Mouse (Mus musculus) kidney, adult 8-10 months (tissue): Measurements from ENCODE around the gene Isl1.

Experiments
- DNase-seq, 2 experiments: peaks; one replicate each; pipeline ENCODE4 v3.0.0; 2022

Gene Isl1

GRCm38 (mm10) chr13:116309584-116310462 lies at the start of gene Isl1:
TSS of gene Isl1 (minus strand) at chr13:116309689.
- DNase-seq, result no peak

GRCm38 (mm10) chr13:116335763-116336162 lies 26.3 kb upstream of the Isl1 start:
- no peak for DNase-seq

GRCm38 (mm10) chr13:116313636-116314530 lies 4.4 kb upstream of the Isl1 start:
- DNase-seq, result no peak

GRCm38 (mm10) chr13:116311871-116312720 lies 2.6 kb upstream of the Isl1 start:
- no peak for DNase-seq

GRCm38 (mm10) chr13:116311011-116311410 lies 1.5 kb upstream of the Isl1 start:
- no peak for DNase-seq

- DNase-seq, result no peak
Measured at GRCm38 (mm10) chr13:116310463-116310765, 925 bp upstream of the Isl1 start.

- DNase-seq, result no peak
Measured at GRCm38 (mm10) chr13:116308933-116309583, 431 bp downstream of the Isl1 start.

GRCm38 (mm10) chr13:116308121-116308932 lies 1.2 kb downstream of the Isl1 start:
- no peak for DNase-seq

GRCm38 (mm10) chr13:116306591-116306990 lies 2.9 kb downstream of the Isl1 start:
- no peak for DNase-seq

- no peak for DNase-seq
Measured at GRCm38 (mm10) chr13:116305721-116306120, 3.8 kb downstream of the Isl1 start.

- DNase-seq, result peak in 1 of 2 experiments; percentile 1
Measured at GRCm38 (mm10) chr13:116304713-116305470, 4.6 kb downstream of the Isl1 start.

- no peak for DNase-seq
Measured at GRCm38 (mm10) chr13:116303766-116304165, 5.7 kb downstream of the Isl1 start.

GRCm38 (mm10) chr13:116302861-116303260 lies 6.6 kb downstream of the Isl1 start:
- DNase-seq, result no peak

GRCm38 (mm10) chr13:116301706-116302105 lies 7.8 kb downstream of the Isl1 start:
- no peak for DNase-seq

- no peak for DNase-seq
Measured at GRCm38 (mm10) chr13:116299241-116299640, 10.2 kb downstream of the Isl1 start.

GRCm38 (mm10) chr13:116298641-116299170 lies 10.8 kb downstream of the Isl1 start:
- no peak for DNase-seq

- no peak for DNase-seq
Measured at GRCm38 (mm10) chr13:116298001-116298400, 11.5 kb downstream of the Isl1 start.

GRCm38 (mm10) chr13:116297048-116297811 lies 12.3 kb downstream of the Isl1 start:
- no peak for DNase-seq

GRCm38 (mm10) chr13:116295401-116295800 lies 14.1 kb downstream of the Isl1 start:
- DNase-seq, result no peak

GRCm38 (mm10) chr13:116294734-116295133 lies 14.8 kb downstream of the Isl1 start:
- DNase-seq, result no peak
